Mouse (Mus musculus) myocyte (in vitro differentiated cells): ENCODE data around the gene Rhox4a2. TPM values are rescaled to one million over a fixed set of nuclear protein-coding genes. Genes with fewer than 3 reads are reported as not detected.
"Not testable (repeated sequence)": the region's sequence is repeated elsewhere in the genome, so short reads cannot be mapped to it uniquely, and the experiment has no call there.

Experiments
- H3K27me3 ChIP-seq: one replicate; pipeline ENCODE4 v1.6.1; 2011; ENCODE audit not compliant: control insufficient read depth, insufficient read depth, insufficient read length
- H3K36me3 ChIP-seq: one replicate; pipeline ENCODE4 v1.6.1; 2011; ENCODE audit not compliant: control insufficient read depth, insufficient read depth
- H3K4me2 ChIP-seq: one replicate; pipeline ENCODE4 v1.6.1; 2011; ENCODE audit warnings: low read depth, control low read depth
- H3K4me3 ChIP-seq: one replicate; pipeline ENCODE4 v1.5.1; 2011; ENCODE audit warnings: mild to moderate bottlenecking, control low read depth, moderate library complexity
- H3K79me2 ChIP-seq: one replicate; pipeline ENCODE4 v1.6.1; 2011; ENCODE audit not compliant: control insufficient read depth, insufficient read depth
- H3ac ChIP-seq: one replicate; pipeline ENCODE4 v1.6.1; 2011; ENCODE audit not compliant: control insufficient read depth, insufficient read length
- polyA plus RNA-seq: library from polyadenylated mRNA; unstranded; fragments of >200 nt; fragmentation: generic; extraction: Trizol; gene quantifications from one replicate; pipeline ENCODE4 v1.2.1, GENCODE M21; 2012; ENCODE audit warnings: missing spikeins

The Rhox4a2 gene
- not detected for polyA plus RNA-seq

- not testable (repeated sequence) for H3K79me2 ChIP-seq, H3K27me3 ChIP-seq, H3K4me2 ChIP-seq, H3K36me3 ChIP-seq, H3K4me3 ChIP-seq, H3ac ChIP-seq
These were observed at the start of gene Rhox4a2 for GRCm38 (mm10) chrX:37390548-37390947. TSS of gene Rhox4a2 (plus strand) at chrX:37390848.

GRCm38 (mm10) chrX:37379728-37380127, 10.9 kb upstream of the Rhox4a2 start, which contains the start of gene Rhox3a2:
TSS of gene Rhox3a2 (plus strand) at chrX:37380028.
- not testable (repeated sequence) for H3K79me2 ChIP-seq, H3ac ChIP-seq, H3K27me3 ChIP-seq, H3K4me3 ChIP-seq, H3K36me3 ChIP-seq, H3K4me2 ChIP-seq

DNA sequence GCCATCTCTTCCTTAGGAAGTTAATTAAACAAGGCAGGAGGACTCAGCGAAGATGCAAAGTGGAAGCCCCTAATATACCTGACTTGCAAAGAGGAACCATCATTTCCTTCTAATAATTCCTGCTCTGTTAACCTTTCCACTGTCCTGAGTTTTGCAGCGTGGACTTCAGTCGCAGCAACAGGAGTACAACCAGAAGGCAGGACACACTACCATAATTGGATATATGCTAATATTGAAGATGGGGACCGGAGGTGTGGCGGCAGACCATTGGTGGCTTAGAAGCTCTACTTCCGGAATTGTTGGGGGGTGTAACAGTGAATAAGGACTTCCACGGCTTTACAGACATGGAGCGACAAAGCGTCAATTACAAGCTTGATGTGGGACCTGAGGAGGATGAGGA, 21.1 kb downstream of the Rhox4a2 start, which contains the start of gene Rhox2b:
Gene Rhox2b (plus strand): TSS at position 301 of the 400 bp plus-strand sequence.
- not testable (repeated sequence) for H3K27me3 ChIP-seq, H3K4me2 ChIP-seq, H3K4me3 ChIP-seq, H3K36me3 ChIP-seq, H3ac ChIP-seq, H3K79me2 ChIP-seq

DNA sequence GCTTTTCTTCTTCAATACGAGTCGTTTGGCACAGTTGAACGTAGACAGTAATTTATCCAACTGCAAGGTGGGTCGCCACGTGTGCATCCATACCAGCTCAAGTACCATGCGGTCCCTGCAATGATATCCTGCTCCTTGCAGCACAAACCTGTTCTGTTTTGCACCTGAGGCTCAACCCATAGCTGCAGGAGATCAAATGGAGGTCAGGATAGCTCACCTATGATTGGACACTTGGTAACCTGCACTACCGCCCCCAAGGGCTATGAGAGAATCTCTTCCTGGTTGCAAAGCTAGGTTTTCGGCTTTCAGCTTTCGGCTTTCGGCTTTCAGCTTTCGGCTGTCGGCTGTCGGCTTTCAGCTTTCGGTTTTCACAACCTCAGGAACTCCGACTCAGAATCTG, 41.5 kb downstream of the Rhox4a2 start, which contains the start of gene Rhox4b:
Gene Rhox4b (plus strand): TSS at position 301 of the 400 bp plus-strand sequence.
- H3K4me3 ChIP-seq, H3K27me3 ChIP-seq, H3K79me2 ChIP-seq, H3K4me2 ChIP-seq, H3ac ChIP-seq, H3K36me3 ChIP-seq: not testable (repeated sequence)

Other genes with a start within 250 kb of the Rhox4a2 start
- not detected for gene Akap14, start 222.0 kb upstream of the Rhox4a2 start, polyA plus RNA-seq
- 250 TPM for gene Ndufa1, start 199.7 kb upstream of the Rhox4a2 start, polyA plus RNA-seq
- 3.0 TPM for gene Rnf113a1, start 199.6 kb upstream of the Rhox4a2 start, polyA plus RNA-seq
- gene Gm9, start 179.8 kb upstream of the Rhox4a2 start, polyA plus RNA-seq, result not detected
- not detected for gene Rhox1, start 168.6 kb upstream of the Rhox4a2 start, polyA plus RNA-seq
- gene Rhox2a, start 145.9 kb upstream of the Rhox4a2 start, polyA plus RNA-seq, result not detected
- gene Rhox3a, start 140.9 kb upstream of the Rhox4a2 start, polyA plus RNA-seq, result not detected
- gene Rhox4a, start 125.5 kb upstream of the Rhox4a2 start, polyA plus RNA-seq, result not detected
- gene Rhox3a2, start 10.8 kb upstream of the Rhox4a2 start, polyA plus RNA-seq, result not detected
- gene Rhox2b, start 21.2 kb downstream of the Rhox4a2 start, polyA plus RNA-seq, result not detected
- gene Rhox4b, start 41.6 kb downstream of the Rhox4a2 start, polyA plus RNA-seq, result not detected
- gene Rhox2c, start 62.8 kb downstream of the Rhox4a2 start, polyA plus RNA-seq, result not detected
- gene Rhox3c, start 67.7 kb downstream of the Rhox4a2 start, polyA plus RNA-seq, result not detected
- not detected for gene Rhox4c, start 89.5 kb downstream of the Rhox4a2 start, polyA plus RNA-seq
- not detected for gene Rhox2d, start 102.6 kb downstream of the Rhox4a2 start, polyA plus RNA-seq
- not detected for gene Rhox4d, start 123.5 kb downstream of the Rhox4a2 start, polyA plus RNA-seq
- gene Rhox2e, start 139.6 kb downstream of the Rhox4a2 start, polyA plus RNA-seq, result not detected
- gene Rhox3e, start 151.2 kb downstream of the Rhox4a2 start, polyA plus RNA-seq, result not detected
- gene Rhox4e, start 166.6 kb downstream of the Rhox4a2 start, polyA plus RNA-seq, result not detected
- gene Rhox2f, start 180.6 kb downstream of the Rhox4a2 start, polyA plus RNA-seq, result not detected
- gene Rhox3f, start 190.1 kb downstream of the Rhox4a2 start, polyA plus RNA-seq, result not detected
- gene Rhox4f, start 216.9 kb downstream of the Rhox4a2 start, polyA plus RNA-seq, result not detected
- not detected for gene Rhox3g, start 237.8 kb downstream of the Rhox4a2 start, polyA plus RNA-seq